Mouse (Mus musculus) cerebellum, adult 9-11 months (tissue): ENCODE measurements at regions not wholly inside any gene's neighbourhood (a gene's known extent, or its start where the extent isn't known, plus 50 kb on each side); places are given as distances from the start of the nearest gene placed in this dataset.

Experiments
- DNase-seq: peaks from one replicate; pipeline ENCODE4 v3.0.0; 2022

DNA sequence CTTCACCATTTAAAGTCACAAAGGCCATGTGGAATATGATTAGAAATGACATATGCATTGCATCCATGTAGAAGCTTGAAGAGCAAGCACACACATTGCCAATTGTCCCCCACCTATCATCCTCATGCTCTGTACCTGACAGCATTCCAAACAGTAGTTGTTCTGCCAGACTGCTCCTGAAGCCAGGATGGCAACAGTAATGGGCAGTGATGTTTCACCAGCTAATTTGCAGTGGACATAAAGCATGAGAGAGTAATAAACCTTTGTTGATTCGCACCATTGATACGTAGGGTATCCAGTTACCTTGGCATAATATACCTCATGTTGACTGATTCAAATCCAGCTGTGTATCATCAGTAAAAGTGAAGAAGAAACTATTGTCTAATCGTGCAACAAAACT lies 606.5 kb upstream of the Celf2 start:
- no peak for DNase-seq

DNA sequence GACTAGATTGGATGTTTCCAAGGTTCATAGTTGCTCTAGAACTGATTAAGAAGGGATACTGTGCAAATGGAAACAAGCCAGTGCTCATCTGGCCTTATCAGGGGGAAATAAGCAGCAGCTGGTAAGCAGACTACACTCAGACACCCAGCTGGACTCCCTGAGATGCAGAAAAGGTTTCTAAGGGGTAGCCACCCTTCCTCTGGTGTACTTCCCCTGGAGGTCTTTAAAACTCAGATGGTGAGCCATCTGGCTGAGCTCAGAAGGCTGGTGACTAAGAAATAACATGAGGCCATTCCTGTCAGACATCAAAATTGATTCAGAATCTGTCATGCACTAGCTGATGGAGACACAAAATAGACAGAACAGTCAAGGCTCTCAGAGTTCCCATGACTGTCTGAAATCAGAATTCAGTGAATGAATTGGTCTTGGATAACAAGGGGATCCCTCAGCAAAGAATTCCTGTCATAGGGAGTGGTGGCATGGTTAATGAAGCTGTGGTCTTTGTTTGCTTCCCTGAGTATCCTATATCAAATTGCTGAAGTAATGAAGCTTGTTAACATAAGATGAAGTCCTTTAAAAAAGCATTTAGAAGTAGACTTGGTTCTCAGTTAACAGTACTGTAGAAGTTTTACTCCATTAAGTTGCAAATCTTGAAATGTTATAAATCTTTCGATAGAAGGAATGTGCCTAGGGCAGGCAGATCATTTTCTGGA lies 603.2 kb upstream of the Celf2 start:
- DNase-seq = no peak

DNA sequence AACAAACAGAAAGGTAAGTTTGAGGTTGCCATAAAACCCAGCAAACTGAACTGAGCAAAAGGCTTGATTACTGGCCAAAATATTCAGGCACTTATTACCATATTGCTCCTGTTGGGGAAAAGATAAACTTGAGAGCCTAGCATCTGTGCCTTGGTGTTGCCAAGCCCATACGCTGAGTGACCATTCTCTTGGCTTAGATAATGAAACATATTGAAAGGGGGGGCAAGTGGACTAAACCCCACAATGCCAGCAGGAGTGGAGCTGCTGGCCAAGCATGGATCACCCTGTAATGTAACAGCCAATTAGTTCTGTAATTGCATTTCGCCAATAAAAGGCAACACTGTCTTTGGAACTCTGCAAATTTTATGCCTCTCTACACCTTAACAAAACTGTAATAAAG lies 584.8 kb upstream of the Celf2 start:
- DNase-seq = peak; percentile 84

DNA sequence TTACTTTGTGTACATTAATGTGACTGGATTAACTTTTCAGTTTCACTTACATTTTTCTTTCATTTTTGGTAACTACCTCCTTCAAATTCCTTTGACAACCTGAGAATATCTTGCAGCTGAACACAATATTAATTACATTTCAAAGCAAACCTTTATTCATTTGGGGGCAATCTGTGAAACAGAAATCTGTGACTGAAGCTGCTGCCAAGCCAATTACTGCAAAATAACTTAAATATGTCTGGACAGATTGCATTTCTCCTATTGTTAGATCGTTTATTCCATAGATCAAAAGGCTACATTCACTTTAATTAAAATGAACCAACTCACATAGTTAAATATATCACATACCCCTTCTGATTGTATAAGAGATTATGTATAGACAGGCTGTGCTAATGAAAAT lies 558.5 kb upstream of the Celf2 start:
- DNase-seq = no peak

DNA sequence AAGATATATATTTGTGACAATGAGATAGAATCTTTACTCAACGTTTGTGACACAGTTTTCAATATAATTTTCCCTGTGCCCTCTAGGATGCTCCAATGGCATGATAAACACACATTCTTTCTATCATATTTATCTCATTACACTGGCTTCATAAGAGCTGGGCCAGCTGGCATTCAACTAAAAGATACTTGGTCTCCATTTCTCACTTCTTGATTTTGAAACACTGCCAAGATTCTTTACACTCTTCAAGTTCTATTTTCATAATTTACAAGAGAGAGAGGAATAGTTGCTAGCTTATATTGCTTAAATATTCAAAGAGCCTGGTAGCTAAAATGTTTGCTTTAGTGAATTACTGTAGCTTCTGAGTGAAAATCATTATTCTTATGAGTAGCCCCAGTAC lies 552.3 kb upstream of the Celf2 start:
- no peak for DNase-seq

DNA sequence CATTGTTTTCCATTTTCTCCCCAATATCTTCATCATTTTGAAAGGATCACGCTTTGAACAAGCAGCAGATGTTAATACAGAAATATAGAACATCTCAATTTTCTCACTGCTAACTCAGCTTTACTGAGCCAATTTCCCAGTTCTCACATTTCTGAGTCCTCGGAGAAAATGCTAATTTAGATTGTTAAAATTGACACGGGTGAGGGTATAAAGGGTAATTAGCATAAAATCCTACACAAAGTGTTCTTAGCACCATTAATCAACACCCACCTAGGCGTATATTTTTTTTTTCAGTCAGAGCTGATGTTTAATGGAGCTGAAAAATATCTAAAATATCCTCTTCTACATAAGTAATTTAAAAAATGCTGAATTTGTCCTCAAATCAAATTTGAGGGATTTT lies 519.8 kb upstream of the Celf2 start:
- no peak for DNase-seq

DNA sequence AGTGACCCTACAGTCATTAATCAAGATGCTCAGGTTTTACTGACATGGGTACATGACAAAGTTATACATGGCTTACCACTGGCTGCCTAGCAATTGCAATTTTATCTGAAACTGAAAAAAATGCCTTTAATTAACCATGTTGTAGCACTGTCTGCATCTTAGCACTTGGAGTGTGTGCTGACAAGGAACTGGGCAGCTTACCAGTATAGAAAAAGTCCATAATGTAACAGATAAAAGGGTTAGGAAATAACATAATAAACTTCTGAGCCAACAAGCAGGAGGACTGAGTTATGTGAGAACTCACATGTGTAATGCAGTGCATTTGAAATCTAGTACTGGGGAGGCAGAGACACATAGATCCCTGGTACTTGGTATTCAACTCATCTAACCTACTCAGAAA lies 518.2 kb upstream of the Celf2 start:
- DNase-seq = no peak

DNA sequence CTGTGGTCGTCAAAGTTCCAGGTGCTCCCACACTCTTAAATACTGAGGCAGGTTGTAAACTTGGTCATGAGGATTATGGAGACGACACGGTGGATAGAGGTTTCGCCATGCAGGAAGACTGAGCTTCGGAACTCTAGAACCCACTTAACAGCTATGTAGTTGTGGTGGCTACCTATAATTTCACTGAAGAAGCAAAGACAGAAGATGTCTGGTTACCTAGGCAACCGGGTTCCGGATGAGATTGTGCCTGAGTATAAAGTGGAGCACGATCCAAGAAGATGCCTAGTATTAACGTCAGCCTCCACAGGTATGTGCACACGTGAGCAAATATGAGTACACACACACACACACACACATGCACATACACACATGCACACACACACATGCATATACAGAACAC lies 517.3 kb upstream of the Celf2 start:
- no peak for DNase-seq

DNA sequence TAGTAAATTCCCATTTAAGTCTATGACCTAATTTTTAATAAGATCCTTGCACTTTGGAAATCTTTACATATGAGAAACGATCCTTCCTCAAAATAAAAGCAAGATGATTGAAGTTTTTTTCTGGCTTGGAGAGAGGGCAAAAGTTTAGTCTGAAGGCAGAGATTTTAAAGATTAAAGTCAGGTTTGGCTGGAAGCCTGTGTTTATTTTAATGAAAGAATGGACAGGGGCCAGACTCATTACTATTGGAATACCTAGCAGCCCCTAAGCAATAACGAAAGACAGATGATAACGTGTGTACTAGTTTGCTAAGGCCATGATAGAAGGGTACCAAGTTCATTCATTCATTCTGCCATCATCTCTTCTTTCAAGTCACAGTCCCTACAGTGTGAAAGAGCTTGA lies 513.3 kb upstream of the Celf2 start:
- DNase-seq = no peak

DNA sequence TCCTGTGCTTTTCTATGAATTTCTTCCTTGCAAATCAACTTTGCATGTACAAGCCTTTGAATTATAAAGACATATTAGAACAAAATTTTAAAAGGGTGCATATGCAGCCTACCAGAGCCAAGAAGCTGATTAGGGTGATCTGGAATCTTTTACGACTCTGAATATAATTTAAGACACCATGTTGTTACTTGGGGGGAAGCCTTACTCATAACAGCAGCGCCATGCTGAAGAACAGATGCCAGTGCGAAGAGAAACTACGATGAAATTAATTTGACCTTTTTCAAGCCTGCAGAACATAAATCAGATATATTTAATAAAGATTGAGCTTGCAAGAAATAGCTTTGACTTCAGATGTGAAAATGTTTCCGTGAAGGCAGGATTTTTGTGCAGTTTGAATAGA lies 512.7 kb upstream of the Celf2 start:
- DNase-seq = no peak

DNA sequence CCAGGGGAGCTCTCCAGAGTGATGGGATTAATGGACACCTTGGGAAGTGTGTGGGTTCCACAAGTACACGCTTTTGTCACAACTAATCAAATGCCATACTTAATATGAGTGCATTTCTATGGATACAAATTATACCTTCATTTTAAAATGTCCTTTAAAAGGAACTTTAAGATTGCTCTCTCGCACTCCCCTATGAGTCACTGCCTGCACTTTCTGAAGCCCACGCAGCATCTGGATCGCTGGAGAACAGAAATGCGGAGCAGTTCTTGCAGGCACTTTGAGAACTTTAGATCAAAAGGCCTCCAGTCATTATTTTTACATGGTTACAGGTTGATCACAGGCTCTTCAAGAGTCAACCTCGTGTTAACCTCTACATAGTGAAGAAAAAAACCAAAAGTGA lies 503.5 kb upstream of the Celf2 start:
- no peak for DNase-seq

DNA sequence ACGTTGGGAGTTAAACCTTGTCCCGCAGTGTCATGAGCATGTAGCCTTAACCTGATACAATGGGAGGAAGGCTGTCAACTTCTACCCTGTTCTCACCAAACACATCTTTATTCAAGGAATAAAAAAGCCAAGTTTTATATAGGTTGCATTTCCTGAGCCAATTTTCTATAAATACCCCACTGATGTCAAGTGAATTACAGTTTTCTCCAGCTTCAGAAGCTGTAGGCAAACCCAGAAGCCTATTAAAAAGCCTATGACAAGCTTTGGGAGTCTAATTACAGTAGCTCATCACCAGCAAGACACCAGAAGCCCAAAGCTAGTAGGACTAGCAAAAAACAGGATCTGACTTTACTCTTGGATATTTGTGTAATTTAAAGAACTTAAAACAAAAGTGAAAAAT lies 490.1 kb upstream of the Celf2 start:
- DNase-seq = no peak

DNA sequence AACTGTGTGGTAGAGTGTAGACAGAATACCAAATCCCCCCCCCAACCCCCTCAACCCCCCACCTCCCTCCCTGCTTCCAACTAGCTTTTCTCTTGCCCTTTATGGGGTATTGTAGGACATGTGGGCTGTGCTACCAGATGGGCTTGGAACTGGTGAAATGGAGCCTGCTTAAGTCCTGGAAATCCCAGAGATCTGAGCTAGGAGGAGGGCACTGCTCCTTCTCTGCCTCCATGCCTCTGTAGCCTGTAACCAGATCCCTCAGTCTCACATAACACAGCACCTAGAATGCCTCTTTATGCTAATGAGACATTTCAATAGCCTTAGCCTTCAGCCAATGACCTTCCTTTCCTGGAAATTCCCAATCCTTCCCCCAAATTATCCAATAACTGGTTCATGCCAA lies 465.1 kb upstream of the Celf2 start:
- no peak for DNase-seq

DNA sequence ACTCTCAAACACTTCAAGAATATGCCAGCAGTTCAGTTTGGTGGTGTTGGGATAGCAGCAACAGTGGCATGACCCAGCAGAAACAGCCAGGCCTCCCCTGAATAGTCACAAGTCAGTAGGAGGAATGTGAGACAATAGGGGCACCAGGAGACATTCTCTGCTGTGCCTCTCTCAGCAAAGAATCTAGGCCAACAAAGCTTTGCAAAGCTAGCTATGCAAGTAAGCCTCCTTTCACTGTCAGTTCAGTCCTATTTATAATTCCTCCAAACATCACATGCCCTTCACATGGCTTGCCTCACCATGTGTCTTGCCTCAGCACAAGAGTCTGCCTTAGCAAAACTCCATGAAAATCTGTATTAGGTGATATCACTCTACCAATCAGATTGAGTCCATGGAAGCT lies 454.1 kb upstream of the Celf2 start:
- no peak for DNase-seq

DNA sequence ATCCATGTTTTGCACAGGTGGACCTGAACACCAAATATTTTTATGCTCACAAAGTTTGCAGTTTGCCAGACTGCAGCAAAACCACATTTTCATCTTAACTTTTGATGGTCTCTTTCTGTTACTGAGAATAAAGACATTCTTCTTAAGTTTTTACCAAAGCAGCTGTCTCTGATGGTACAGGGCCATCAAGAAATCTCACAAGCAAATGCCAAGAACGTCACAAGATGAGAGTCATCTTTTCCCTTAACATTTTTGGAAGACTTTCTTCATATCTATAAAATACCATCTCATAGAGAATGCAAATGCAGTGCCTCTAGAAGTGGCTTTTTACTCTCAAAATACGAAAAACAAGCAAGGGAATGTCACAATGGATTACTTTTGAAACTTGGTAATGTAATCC lies 444.8 kb upstream of the Celf2 start:
- DNase-seq = no peak

DNA sequence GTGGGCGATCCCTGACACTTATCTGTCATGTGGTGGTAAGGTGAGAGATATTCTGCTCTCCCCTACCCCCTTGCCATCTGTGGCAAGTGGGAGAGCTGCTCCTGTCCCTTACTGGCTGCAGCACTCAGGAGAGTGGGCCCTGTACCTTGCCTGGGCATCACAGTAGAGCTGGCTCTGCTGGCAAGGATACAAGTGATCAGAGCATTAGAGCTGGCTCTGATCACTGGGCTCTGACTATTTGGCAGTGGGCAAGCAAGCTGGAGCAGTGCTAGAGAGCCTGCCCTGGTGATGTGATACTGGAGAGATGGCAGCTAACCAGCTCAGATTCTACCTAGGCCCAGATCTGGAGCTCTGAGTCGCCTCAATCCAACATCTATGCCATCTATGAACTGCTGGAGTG lies 443.5 kb upstream of the Celf2 start:
- DNase-seq = no peak

DNA sequence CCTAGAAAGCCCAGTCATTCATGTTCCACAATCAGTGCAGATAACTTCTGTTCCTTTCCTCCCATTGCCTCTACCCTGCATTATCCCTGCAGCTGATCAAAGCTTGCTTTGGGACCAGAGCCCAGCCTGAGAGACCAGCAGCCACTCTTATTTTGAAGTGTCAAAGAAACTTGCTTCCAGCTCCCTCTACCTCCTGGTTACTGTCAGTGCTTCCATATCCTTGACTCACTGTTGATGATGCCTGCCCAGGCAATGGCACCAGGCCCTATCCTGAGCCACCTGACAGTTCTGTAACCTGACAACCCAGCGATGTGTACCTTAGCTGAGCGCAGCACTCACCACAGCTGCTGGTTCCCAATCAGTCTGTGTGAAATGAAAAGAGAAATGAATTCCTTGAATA lies 435.6 kb upstream of the Celf2 start:
- no peak for DNase-seq

DNA sequence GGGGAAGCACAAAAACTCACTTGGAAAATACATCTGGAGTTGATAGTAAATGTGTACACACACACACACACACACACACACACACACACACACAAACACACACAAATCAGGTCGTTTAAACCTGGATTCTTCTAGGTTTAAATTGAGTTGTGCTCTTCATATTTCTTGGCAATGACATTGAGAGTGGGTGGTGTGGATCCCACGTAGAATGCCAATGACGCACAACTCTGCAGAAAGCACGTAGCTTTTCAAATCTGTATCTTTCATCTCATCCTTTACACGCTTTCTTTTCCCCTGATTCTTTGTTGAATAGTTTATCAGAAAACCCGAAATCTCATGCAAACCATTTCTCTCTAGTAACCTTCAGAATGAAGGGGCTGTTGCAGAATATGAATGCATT lies 424.3 kb upstream of the Celf2 start:
- DNase-seq = no peak

DNA sequence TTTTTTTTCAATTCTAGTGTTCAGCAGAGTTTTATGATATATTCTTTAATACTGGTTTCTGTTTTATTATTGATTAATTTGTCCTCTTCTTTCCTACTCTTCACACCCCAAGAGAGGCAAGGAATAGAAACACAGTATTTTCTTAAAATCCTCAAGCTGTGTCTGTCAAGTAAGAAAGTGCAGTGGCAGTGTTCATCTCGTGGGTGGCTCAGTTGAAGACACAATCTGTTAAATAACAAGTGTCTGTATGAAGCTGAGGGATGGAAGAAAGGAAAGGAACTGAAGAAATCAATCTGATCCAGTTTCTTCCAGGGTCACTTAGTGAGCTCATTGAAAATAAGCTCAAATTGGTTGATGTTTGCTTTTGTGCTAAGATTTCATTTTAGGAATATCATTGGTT lies 396.9 kb upstream of the Celf2 start:
- no peak for DNase-seq

DNA sequence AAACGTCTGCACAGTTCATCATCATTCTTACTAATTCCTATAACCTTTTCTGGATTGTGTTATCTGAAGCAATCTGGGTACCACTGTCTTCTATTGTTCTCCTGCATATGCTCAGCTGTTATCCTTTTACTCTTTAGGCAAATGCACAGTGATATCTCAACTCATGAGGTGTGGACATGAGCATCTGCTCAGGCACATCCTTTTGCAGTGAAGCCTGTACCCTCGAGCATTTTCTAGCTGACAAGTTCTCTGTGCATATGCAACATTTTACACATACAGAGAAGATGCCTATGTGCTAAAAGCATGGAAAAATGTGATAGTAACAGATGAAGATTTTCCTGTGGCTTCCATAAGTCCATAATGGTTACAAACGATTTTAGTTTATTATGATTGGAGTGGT lies 384.4 kb upstream of the Celf2 start:
- no peak for DNase-seq
